Mouse (Mus musculus) megakaryocyte, adult 5-6 weeks (primary cell): Measurements from ENCODE around the gene Gpr150. TPM values are rescaled to one million over a fixed set of nuclear protein-coding genes. Genes with fewer than 3 reads are reported as not detected.

Experiments used
- ATAC-seq: 2 replicates; pipeline ENCODE4 v1.8.0; 2016; ENCODE audit warnings: mild to moderate bottlenecking, inconsistent platforms; ENCODE audit not compliant: poor library complexity, severe bottlenecking
- total RNA-seq, 2 experiments: library from RNA; stranded (forward) in 1 of 2; stranded (reverse) in 1 of 2; fragments of 153-499, 151-499 nt in 1 of 2; fragments of 221-1000, 200-1000 nt in 1 of 2; gene quantifications; 2 replicates each; pipeline versions ENCODE4 v1.2.3 to v1.2.4; 2015 to 2017

The Gpr150 gene
- total RNA-seq (2015) (0.23 and 0.42 TPM in 2 replicates), total RNA-seq (2017) (0.33 TPM in 1 of 2 replicates, not detected in the other)

DNA sequence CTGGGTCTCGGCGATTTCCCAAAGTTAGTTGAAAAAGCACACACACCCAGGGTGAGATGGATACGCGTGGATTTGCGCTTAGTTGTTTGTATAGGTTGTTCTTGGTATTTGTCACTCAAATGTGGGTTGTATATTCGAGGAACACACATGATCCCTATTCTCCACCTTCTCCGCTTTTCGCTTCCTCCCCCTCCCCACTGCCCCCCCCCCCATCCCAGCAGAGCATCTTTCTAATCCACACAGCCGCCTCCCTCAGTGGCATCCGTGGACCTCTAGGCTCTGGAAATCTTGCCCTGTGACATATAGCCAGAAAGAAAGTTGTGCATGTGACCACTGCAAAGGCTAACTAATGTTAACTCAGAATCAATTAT is at the start of gene Gpr150:
Gene Gpr150 (minus strand): TSS at position 101 of the 371 bp plus-strand sequence.
- no peak for ATAC-seq

DNA sequence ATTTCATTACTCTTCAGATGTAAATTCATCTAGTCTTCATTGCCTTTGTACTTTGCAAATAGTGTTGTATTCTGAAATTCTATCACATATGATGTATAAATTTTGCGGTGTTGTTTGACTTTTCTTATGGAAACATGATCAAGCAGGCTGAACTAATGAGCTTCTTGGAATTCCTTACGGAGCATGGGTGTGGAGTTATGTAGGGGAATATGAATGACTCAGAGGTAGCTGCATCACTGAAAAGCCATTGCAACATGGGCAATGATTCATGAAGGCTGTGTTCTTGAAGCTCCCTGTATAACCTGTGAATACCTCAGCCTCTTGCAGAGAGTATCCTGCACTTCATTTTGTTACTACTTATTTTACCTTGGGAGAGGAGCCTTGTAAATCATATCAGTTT is 45.2 kb upstream of the Gpr150 start:
- ATAC-seq, result no peak

DNA sequence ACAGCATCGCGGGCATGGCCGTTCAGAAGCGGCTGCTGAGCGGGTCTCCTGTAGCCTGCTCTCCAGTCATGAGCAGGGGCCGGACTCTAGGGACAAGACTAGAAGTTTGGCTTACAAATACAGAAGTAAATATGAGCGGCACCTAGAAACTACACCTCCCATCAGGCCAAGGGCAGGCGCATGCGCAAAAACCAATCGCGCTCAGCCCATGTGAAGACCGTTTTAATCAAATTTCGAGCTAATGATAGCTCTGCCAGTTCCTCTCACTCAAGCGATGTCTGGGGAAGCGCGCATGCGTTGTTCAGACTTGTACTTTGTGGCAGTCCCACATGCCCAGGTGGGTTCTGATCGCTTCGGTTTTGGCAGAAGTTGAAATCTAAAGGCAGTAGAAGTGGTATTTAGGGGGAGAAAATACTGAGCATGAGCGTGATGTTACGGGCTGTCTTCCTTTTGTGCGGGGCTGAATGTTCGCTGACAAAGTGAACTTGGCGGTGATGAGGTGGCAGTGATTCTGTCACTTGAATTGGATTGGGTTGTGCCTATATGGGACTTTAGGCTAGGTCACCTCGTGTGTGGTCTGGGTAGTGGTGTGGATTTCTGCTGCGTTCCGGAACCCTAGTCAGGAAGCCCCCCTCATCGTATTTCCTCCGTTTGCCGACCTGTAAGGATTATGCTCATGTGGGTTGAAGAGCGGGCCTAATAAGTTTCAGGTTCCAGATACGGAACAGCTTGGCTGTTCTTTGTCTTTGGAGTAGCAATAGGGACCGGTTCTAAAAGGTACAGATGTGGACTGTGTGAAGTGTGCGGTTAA is 41.9 kb upstream of the Gpr150 start, which contains the start of the genes Arsk and Ttc37:
Gene Arsk (minus strand): TSS at position 168 of the 811 bp plus-strand sequence.
Gene Ttc37 (plus strand): TSS at position 242 of the 811 bp plus-strand sequence.
- peak; percentile 87 for ATAC-seq

DNA sequence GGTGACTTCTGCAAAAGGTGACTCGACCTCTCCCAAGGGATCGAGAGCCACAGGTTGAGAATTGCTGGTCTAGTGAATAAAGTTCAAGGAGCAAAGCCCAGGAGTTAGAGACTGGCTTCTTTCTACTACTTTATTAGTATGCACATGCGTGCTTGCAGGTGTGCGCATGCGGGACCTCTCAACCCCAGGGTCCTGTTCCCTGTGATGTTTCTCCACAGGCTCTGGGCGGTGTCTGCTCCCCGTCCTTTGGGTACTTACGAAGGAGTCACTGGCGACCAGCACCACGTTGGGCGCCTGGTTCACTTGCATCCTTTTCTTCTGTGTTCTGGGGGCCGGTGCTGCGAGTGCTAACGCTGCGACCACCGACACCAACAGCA is 41.3 kb upstream of the Gpr150 start:
- peak; percentile 72 for ATAC-seq

DNA sequence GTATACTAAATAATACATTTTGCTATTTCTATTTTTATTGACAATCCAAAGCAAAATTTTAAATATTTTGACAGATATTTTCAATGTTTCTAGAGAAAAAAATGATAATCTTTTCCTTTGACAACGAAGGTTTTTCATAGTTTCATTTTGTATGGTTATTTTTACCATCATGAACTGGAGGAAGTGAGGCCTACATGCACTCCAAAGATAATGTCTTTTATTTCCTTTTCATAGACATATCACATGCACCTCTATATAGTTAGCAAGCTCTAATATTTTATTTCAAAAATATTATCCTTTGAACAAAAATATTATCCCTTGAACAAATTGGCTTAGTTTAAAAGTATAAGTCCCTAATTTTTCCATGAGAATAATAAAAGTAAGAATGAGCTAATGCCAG is 17.5 kb upstream of the Gpr150 start:
- no peak for ATAC-seq

DNA sequence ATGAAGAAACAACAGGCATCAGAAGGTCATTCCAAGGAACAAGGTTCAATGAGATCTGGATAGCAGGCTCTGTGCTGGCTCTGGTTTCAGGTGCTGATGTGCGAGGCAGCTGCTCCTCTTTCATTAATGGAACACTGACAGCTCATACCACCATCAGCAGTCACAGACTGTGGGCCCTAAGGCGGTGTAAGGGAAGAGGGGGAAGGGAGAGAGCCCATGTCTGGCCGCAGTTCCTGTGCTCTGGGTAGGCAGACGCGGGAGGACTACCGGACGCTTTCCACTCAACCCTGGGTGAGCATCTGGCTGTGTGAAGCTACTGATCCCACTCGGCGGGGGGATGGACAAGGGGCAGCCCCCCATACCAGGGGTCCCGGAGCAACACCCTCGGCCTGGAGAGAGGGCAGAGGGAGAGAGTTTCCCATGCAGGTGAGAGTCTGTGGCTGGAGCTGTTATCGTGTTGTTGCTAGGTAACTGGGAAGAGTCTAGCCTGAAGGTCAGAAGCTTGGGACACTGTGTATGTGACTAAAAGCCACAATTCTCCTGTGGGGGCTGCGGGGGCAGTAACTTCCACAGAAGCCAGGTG is 7.7 kb upstream of the Gpr150 start:
- ATAC-seq, result no peak

DNA sequence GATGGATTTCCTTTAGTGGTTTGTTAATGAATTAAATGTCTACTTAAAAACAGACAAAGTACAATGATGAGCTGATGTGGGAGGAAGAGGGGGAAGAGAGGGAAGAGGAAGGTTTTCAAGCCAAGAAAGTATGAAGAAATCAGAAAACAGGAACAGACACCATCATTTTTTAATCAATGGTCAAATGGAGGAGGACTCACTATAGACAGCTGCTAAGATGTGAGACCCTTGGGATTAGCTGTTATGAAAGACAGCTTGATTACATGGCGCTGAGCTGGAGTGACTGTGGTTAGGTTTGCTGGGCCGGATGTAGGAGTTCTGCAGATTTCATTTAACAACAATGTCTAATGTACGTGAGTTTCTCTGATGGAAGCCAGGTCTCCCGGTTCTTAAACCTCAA is 6.8 kb upstream of the Gpr150 start:
- ATAC-seq, result no peak

DNA sequence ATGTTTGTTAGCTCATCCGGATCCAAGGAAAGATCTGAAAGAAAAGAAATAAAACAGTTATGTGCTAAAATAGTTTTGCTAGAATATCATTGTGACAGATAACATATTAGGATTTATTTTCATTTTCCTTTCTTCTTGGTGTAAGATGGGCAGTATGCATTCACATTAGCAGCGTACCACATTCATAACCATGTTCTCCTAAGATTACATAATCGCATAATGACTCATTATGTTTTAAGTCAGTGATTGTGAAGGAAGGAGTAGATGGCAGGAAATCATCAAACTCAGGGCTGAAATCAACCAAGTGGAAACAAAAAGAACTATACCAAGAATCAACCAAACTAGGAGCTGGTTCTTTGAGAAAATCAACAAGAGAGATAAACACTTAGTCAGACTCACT is 5.8 kb upstream of the Gpr150 start:
- ATAC-seq, result peak; percentile 43; the same call in 1 of the 2 replicates

DNA sequence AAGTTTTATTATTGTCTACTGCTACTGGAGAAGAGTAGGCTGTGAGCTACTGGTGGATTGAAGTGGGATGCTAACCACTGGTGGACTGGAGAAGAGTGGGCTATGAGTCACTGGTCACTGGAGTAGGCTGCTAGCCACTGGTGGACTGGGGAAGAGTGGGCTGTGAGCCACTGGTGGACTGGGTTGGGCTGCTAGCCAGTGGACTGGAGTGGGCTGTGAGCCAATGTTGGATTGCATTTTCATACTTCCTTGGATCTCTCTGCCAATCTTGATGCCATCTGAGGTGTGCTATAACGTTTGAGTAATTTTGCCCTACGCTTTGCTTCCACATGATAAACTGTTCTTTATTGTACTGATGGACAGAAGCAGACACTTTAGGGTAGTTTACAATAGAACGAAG is 5.3 kb upstream of the Gpr150 start:
- ATAC-seq, result no peak

DNA sequence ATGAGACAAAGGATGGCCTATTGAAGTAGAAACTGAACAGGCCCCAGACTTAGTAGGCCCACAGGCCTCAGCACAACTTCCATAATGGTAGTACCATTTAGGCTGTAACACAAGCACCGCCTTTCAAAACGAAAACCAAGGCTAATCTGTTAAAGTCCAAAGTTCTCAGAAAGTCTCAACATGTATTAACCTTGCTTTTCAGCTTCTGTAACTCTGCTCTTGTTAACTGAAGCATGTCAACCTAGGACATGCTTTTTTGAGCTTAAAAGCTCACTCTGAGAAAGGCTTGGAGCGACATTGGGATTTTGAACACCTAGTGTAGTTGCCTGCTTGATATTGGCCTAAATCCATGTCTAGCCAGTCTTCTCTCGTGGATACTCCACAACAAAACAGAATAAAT is 2.8 kb upstream of the Gpr150 start:
- ATAC-seq, result no peak

DNA sequence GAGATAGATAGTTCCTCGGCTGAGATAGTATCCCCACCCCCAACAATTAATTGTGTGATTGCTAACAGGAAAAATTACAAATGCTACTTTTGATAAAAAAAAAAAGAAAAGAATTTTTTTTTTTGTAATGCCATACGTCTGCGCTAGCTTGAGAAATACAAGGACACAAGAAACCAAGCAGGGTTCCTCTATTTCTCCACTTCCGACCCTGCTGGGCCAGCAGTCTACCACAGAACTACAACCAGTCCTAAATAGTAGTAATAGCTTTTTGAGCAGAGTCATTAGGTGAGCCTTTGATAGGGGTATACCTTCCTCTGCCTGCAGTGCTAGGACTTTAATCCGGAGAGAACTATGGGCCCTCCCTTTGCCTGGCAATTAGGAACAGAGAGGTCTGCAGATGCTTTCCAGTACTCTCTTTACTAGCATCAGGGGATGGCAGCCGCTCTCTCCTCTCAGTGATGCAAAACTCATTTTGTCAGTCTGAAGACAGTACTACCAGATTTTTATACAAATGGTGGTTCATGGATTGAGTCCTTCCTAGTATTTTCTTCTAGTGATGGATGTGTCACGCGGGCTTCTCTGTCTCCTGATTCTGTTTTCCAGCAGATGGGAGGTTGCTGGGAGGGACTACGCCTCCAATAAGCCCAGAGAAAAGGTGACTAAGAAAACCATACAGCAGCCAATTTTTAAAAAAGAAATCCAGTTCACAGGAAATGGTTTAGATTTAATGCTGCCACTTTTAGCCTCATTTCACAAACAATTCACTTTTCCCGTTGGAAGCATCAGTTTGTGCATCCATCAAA is 672 bp upstream of the Gpr150 start:
- ATAC-seq, result peak; percentile 27

DNA sequence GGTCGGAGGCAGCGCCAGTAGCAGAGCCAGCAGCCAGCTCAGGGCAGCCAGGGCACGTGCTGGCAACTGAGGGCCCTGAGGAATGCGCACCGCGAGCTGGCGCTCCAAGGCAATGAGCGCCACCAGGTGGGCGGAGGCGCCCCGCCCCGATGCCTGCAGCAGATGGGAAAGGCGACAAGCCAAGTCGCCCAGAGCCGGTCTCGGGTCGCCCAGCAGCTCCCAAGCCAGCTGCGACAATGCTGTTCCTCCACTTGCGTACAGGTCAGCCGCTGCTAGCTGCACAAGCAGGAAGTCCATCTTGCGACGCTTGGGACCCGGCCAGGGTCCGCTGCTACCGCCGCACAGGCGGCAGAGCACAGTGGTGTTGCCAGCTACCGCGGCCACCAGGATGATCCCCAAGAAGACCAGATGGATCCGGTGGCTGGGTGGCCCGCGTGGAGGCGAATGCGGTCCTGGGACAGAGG is 503 bp downstream of the Gpr150 start:
- peak; percentile 71 for ATAC-seq

DNA sequence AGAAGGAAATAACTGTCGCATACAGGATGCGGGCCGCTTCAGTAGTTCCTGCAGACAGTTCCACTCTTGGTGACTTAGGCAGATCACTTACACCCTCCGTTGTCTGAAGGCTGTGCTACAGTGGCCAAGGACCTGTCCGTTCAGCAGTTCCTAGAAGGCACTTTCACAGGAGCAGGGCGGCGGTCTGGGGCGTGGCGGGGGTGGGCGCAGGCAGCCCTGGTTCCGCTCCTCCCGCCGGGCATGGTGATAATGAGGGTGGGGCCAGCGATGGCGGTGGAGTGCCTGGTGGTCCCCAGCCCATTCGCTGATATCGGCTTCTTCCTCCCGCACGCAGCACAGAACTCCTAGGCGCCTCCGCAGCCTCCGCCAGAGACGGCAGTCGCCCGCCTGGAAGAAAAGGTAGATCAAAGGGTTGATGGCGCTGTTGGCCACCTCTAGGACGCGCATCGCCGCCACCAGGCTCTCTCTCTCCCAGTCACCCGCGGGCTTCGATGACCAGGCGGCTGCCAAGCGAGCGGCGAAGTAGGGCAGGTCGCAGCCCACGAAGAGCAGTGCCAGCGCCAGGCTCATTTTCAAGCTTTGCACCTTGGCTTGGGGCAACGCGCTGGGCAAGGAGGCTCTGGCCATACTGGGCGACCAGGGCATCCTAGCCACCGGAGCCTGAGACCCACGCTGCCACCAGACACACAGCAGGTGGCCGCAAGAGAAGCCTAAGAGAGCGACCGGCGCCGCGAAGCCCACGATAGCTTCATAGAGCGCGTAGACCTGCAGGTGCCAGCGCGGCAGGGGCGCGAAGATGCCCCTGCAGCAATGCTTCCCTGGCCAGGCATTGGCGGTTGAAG is 1.2 kb downstream of the Gpr150 start:
- ATAC-seq, result peak; percentile 58

DNA sequence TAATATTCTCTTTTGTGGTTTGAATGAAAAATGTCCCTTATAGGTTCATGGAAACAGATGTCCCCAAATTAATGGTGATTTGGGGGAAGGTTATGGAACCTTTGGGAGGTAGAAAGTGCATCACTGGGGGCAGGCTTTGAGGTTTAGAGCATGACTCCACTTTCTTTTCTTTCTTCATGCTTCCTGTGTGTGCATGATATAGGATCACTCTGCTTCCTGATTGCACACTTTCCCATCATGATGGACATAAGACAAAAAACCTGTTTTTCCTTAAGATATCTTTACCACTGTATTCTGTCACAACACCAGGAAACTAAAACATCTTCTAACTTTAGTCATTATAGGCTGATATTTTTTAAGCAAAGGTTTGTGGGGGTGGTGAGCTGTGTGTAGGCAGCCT is 11.8 kb downstream of the Gpr150 start:
- ATAC-seq, result no peak

DNA sequence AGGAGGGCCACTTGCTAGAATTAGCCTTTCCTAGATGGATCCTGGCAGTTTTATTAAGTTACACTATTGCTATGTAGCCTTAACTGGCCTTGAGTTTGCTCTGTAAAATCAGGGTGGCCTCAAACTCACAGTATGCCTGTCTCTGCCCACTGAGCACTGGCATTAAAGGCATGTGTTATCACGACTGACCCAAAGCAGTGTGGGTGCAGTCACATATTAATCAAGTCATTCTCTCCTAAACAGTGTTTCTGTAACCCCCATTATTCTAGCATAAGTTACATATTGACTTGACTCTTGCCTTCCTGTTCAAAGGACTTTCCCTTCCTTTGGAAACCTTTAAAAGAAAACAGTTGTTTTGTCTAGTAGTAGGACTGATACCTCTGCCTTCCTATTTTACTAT is 14.3 kb downstream of the Gpr150 start:
- no peak for ATAC-seq

DNA sequence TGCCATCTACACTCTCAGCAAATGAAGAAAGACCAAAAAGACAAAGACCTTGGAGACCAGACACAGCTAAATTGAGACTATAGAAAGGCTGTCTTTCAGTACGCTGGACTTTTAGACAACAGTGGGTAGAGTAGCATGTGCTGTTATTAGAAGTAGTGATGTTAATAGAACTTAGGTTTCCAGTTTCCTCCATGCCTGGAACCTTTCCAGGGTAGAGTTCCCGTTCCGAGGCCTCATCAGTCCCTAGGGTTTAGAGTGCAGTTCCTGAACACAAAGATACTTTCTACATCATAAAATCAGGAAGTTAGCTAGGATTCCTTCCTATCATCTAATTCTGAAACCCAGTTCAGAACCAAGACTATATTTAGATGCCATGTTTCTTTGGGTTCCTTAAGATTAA is 32.2 kb downstream of the Gpr150 start:
- ATAC-seq, result no peak

DNA sequence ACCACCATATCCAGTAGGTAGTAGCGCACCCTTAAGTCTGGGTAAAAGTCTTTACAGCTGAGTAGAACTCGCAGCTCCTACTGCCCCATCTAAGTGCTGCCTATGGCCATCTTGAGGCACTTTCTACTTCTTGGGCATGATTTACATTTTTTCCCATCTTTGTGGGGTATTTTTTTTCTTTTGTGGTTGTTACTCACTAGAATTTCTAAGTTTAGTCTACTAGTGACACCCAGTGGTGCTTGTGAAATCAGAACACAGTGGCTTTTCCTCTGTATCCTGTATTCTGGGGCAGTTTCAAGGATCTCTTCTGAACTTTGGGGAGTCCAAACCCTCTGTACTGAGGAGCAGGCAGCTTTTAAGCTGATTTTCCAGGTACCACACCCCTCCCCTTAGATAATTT is 35.0 kb downstream of the Gpr150 start:
- no peak for ATAC-seq

DNA sequence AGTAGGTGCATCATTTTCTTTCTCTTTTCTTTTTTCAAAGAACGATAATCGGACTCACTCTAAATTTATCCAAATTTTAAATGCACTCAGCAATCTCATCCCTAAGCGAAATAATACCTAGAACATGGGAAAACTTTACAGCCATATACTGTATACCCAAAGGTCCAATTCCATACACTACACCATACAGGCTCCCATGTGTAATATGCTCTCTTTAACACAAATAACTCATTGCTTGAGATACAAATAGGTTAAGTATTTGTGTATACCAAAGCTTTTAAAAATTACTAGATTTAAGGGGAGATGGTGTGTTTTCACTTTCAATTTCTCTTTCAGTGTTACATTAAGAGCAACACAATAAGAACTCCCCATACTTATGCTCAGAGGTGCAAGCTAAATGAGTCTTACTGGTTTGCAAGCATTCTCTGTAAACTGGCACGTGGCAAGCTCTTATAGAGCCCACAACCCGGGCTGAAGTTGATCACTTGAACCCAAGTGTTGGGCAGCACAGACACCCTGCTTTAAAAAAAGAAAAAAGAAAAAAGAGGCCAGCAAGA is 37.9 kb downstream of the Gpr150 start:
- ATAC-seq, result peak; percentile 11

DNA sequence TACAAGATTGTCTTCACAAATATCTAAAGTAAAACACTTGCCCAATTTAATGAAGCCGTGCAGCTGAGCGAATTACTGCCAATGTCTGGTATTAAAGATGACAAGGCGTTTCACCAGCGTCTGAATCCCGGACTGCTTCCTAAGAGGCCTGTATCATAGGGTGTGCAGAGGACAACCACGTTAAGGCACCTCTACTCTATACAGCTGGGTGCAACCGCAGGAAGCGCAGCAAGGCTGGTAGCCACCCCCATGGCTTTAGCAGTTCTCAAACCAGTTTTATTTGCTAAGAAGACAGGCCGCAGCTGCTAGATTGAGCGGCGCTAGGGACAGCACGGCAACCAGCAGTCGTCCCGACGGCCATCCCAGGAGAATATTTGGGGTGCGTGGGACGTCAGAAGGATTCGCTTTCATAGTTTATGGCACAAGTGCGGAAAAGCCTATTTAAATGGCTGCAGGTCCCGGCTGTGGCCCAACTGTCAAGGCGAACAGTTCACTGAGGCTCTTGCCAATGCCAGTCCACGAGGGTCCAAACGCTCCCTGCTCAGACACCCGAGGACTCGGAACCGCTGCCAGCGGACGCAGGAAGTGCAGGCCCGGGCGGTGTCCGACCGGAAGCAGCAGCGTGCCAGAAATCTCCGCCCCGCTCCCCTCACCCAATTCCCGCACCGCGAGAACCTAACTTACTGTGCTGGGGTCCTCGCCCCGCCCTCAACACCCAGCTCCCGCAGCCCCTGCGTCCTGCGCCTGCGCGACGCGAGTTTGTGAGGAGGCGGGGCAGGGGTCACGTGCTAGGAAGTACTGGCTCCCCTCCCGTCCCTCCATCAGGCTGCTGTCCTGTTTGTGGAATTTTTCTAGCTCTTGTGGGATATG is 38.6 kb downstream of the Gpr150 start, which contains the start of gene Rfesd:
Gene Rfesd (minus strand): TSS at position 746 of the 870 bp plus-strand sequence.
- ATAC-seq, result peak; percentile 94
